ENCODE assay signal across 22 mouse cellular contexts in the genomic region with DNA sequence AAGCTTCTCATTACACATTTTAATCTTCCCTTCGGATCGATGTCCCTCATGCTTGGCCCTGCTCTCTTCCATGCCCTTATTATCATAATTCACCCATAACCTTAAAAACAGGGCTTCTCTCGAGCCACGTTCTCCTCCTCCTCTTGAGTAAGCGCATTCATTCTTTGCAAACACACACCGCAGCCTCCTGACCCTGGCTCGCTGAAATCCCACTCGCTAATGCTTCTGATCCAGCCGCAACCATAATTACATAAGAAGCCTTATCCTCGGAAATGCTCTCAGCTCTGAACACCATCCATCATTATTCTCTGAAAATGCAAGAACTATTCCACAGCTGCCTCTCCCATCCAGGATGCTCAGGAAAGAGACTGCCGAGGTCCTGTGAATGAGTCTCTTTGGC.
DNase-seq lines count a peak whose midpoint lies in the region; ATAC-seq and TF ChIP-seq lines count a peak whose summit lies in the region.
"Had no signal": no experiment of that assay in that cellular context is flagged by ENCODE, and none has a peak within 500 bp of the region (broad histone marks: within the 10 kb centered on the region; RNA-seq: fewer than 3 reads in every experiment).

No protein-coding gene starts in this region.

- no peak for TF ChIP-seq CTCF in forebrain, postnatal 0 days (IDR thresholded peaks at IDR 0.05; ENCODE audit: low read depth)

- DNase-seq in forebrain, postnatal 0 days = no peak
- DNase-seq in neural tube, embryonic 11.5 days (ENCODE audit: low spot score) = no peak
- no peak for DNase-seq in neural tube, embryonic 10.5 days (ENCODE audit: extremely low spot score, low spot score)
- DNase-seq in midbrain, embryonic 14.5 days = peak; percentile 58
- DNase-seq in retina, postnatal 7 days (ENCODE audit: low read depth, low spot score) = peak; percentile 42
- no peak for DNase-seq in layer of hippocampus, adult 8-10 months (ENCODE audit: low spot score in 2 of 2)
- DNase-seq in cerebellum, postnatal 4 days (ENCODE audit: low spot score in 2 of 2) = no peak
- DNase-seq: adrenal gland, postnatal 14 days; cerebellum, adult 18-20 months; heart, adult 11 months; heart, postnatal 14 days; kidney, adult 2 months; kidney, postnatal 25 days; layer of hippocampus, adult 9-11 months; left cerebral cortex, postnatal 4 days; liver had no signal

- no peak overlapping the region for H3K4me3 ChIP-seq in forebrain, embryonic 13.5 days
- no peak overlapping the region for H3K4me3 ChIP-seq in forebrain, postnatal 0 days (ENCODE audit: low read depth, low read length)
- no peak overlapping the region for H3K4me3 ChIP-seq in neural tube, embryonic 11.5 days (ENCODE audit: low read depth, low read length)
- no peak overlapping the region for H3K4me3 ChIP-seq in midbrain, embryonic 14.5 days (replicated peaks; ENCODE audit: low read depth, low read length)
- H3K4me3 ChIP-seq: erythroblast, embryonic 14.5 days; heart, embryonic 12.5 days; left cerebral cortex, adult 2 months had no signal

- whole genome bisulfite sequencing in forebrain, embryonic 13.5 days = 61% methylated on average over 11 of the region's 11 CpGs
- WGBS in forebrain, postnatal 0 days = 63% methylated on average over 11 of the region's 11 CpGs
- WGBS in neural tube, embryonic 11.5 days = 74% methylated on average over 11 of the region's 11 CpGs
- 44% methylated on average over 11 of the region's 11 CpGs for WGBS in midbrain, embryonic 14.5 days

- ATAC-seq in forebrain, embryonic 13.5 days = no peak
- ATAC-seq in forebrain, postnatal 0 days = no peak
- no peak for ATAC-seq in neural tube, embryonic 11.5 days (ENCODE audit: insufficient read depth, low FRiP score, low TSS enrichment)
- ATAC-seq in midbrain, embryonic 14.5 days (ENCODE audit: low FRiP score, low TSS enrichment) = no peak
- ATAC-seq: inflammation-experienced regulatory T-cells, adult 6 months; lung, postnatal 0 days had no signal

- no peak overlapping the region for H3K4me2 ChIP-seq in forebrain, embryonic 13.5 days
- H3K4me2 ChIP-seq in forebrain, postnatal 0 days (ENCODE audit: low read depth) = no peak overlapping the region
- no peak overlapping the region for H3K4me2 ChIP-seq in neural tube, embryonic 11.5 days (ENCODE audit: low read depth)
- H3K4me2 ChIP-seq in midbrain, embryonic 14.5 days (ENCODE audit: low read length) = peak overlapping the region; percentile 5; the same call in 1 of the 2 replicates
- H3K4me2 ChIP-seq: heart, embryonic 12.5 days had no signal

- H3K9me3 ChIP-seq in forebrain, embryonic 13.5 days (replicated peaks) = no peaks in the 10 kb centered on the region
- no peaks in the 10 kb centered on the region for H3K9me3 ChIP-seq in forebrain, postnatal 0 days (ENCODE audit: low read length)
- no peaks in the 10 kb centered on the region for H3K9me3 ChIP-seq in neural tube, embryonic 11.5 days (ENCODE audit: control insufficient read depth, low read length)
- no peaks in the 10 kb centered on the region for H3K9me3 ChIP-seq in midbrain, embryonic 14.5 days (ENCODE audit: control insufficient read depth, low read length)
- H3K9me3 ChIP-seq: heart, embryonic 12.5 days had no signal

- peak overlapping the region; percentile 42 for H3K27ac ChIP-seq in forebrain, embryonic 13.5 days
- no peak overlapping the region for H3K27ac ChIP-seq in forebrain, postnatal 0 days (ENCODE audit: low read depth, low read length)
- peak overlapping the region; percentile 14; the same call in 1 of the 2 replicates for H3K27ac ChIP-seq in neural tube, embryonic 11.5 days (ENCODE audit: low read depth, low read length)
- H3K27ac ChIP-seq in midbrain, embryonic 14.5 days (replicated peaks; ENCODE audit: low read depth, low read length) = peak overlapping the region; percentile 63
- H3K27ac ChIP-seq: left cerebral cortex, adult 2 months had no signal

- H3K4me1 ChIP-seq in forebrain, embryonic 13.5 days = no peaks in the 10 kb centered on the region
- no peaks in the 10 kb centered on the region for H3K4me1 ChIP-seq in forebrain, postnatal 0 days (ENCODE audit: insufficient read depth)
- H3K4me1 ChIP-seq in neural tube, embryonic 11.5 days (ENCODE audit: control insufficient read depth, insufficient read depth, low read length) = no peaks in the 10 kb centered on the region
- H3K4me1 ChIP-seq in midbrain, embryonic 14.5 days (ENCODE audit: control insufficient read depth, insufficient read depth, low read length) = peaks cover 7% of the 10 kb centered on the region; the same call in 1 of the 2 replicates
- H3K4me1 ChIP-seq: heart, embryonic 12.5 days had no signal

- no peak overlapping the region for H3K9ac ChIP-seq in forebrain, embryonic 13.5 days
- no peak overlapping the region for H3K9ac ChIP-seq in forebrain, postnatal 0 days
- no peak overlapping the region for H3K9ac ChIP-seq in neural tube, embryonic 11.5 days (ENCODE audit: low read length)
- H3K9ac ChIP-seq in midbrain, embryonic 14.5 days (replicated peaks; ENCODE audit: low read length) = no peak overlapping the region
- H3K9ac ChIP-seq: heart, embryonic 12.5 days had no signal

- no peaks in the 10 kb centered on the region for H3K27me3 ChIP-seq in forebrain, embryonic 13.5 days
- H3K27me3 ChIP-seq in forebrain, postnatal 0 days (ENCODE audit: insufficient read depth, low read length) = no peaks in the 10 kb centered on the region
- no peaks in the 10 kb centered on the region for H3K27me3 ChIP-seq in neural tube, embryonic 11.5 days (ENCODE audit: control insufficient read depth, insufficient read depth, low read length)
- H3K27me3 ChIP-seq in midbrain, embryonic 14.5 days (ENCODE audit: control insufficient read depth, insufficient read depth, low read length) = no peaks in the 10 kb centered on the region
- H3K27me3 ChIP-seq: heart, embryonic 12.5 days had no signal

- no peaks in the 10 kb centered on the region for H3K36me3 ChIP-seq in forebrain, embryonic 13.5 days (ENCODE audit: poor library complexity, severe bottlenecking)
- H3K36me3 ChIP-seq in forebrain, postnatal 0 days (ENCODE audit: insufficient read depth) = no peaks in the 10 kb centered on the region
- H3K36me3 ChIP-seq in neural tube, embryonic 11.5 days (ENCODE audit: control insufficient read depth, insufficient read depth, low read length) = no peaks in the 10 kb centered on the region
- no peaks in the 10 kb centered on the region for H3K36me3 ChIP-seq in midbrain, embryonic 14.5 days (ENCODE audit: control insufficient read depth, insufficient read depth, low read length)

Comparison
In these comparisons a context has a peak if more than half of its experiments do, and no peak if none do; other contexts are left out.
1. DNase-seq: peak in midbrain, embryonic 14.5 days (single experiment) and retina, postnatal 7 days (single experiment); none in forebrain, postnatal 0 days (single experiment), neural tube, embryonic 11.5 days (single experiment), neural tube, embryonic 10.5 days (single experiment), layer of hippocampus, adult 8-10 months (0 of 2) and cerebellum, postnatal 4 days (0 of 2).